Mouse (Mus musculus) heart, embryonic 10.5 days (tissue): ENCODE results near the gene Uqcr11. TPM values are rescaled to one million over a fixed set of nuclear protein-coding genes. Genes with fewer than 3 reads are reported as not detected.

Experiments used
- DNase-seq: peaks from one replicate; pipeline ENCODE4 v3.0.0-alpha.2; 2017; ENCODE audit warnings: low spot score
- H3K27ac ChIP-seq: fragments of 300-500 bp; sonication (generic); 2 replicates; pipeline ENCODE4 v1.5.1; 2016; ENCODE audit warnings: mild to moderate bottlenecking
- H3K27me3 ChIP-seq: fragments of 300-500 bp; sonication (generic); 2 replicates; pipeline ENCODE4 v1.6.1; 2016; ENCODE audit warnings: mild to moderate bottlenecking; ENCODE audit not compliant: poor library complexity, insufficient read depth, severe bottlenecking
- H3K36me3 ChIP-seq: fragments of 300-500 bp; sonication (generic); 2 replicates; pipeline ENCODE4 v1.6.1; 2016; ENCODE audit warnings: mild to moderate bottlenecking, moderate library complexity
- H3K4me1 ChIP-seq: fragments of 300-500 bp; sonication (generic); 2 replicates; pipeline ENCODE4 v1.6.1; 2016; ENCODE audit warnings: mild to moderate bottlenecking
- H3K4me3 ChIP-seq: fragments of 300-500 bp; sonication (generic); 2 replicates; pipeline ENCODE4 v1.5.1; 2016; ENCODE audit warnings: mild to moderate bottlenecking, moderate library complexity
- H3K9me3 ChIP-seq: fragments of 300-500 bp; sonication (generic); 2 replicates; pipeline ENCODE4 v1.6.1; 2016; ENCODE audit warnings: mild to moderate bottlenecking, moderate library complexity
- WGBS: fragments of 180-500 bp; shearing (Covaris S2); methylation state at CpG from one replicate; pipeline ENCODE4 v1.1.7; 2016; 5-methylcytosine and 5-hydroxymethylcytosine counted together
- polyA plus RNA-seq: library from polyadenylated mRNA; unstranded; fragments of >200 nt; fragmentation: Nextera tagmentation; extraction: Ambion mirVana; gene quantifications from 2 replicates; pipeline ENCODE4 v1.2.1, GENCODE M21; 2016

The Uqcr11 gene
- polyA plus RNA-seq, 1 experiment from 2014 or later = 973 TPM

- H3K4me1 ChIP-seq = peaks cover 47% of the 10 kb centered on the region
- WGBS = 94% methylated on average over 4 of the region's 4 CpGs
- DNase-seq = no peak
- H3K36me3 ChIP-seq = peaks cover 41% of the 10 kb centered on the region
- H3K27ac ChIP-seq = no peak overlapping the region
- H3K4me3 ChIP-seq = peak overlapping the region; percentile 8; the same call in 1 of the 2 replicates
- no peaks in the 10 kb centered on the region for H3K27me3 ChIP-seq
- H3K9me3 ChIP-seq = no peaks in the 10 kb centered on the region; the same call in 1 of the 2 replicates
Observed at GRCm38 (mm10) chr10:80403044-80403692, 3.5 kb downstream of the Uqcr11 start.

GRCm38 (mm10) chr10:80400704-80401161 is 5.9 kb downstream of the Uqcr11 start:
- no peaks in the 10 kb centered on the region; the same call in 1 of the 2 replicates for H3K9me3 ChIP-seq
- peak overlapping the region; percentile 89 for H3K4me3 ChIP-seq
- H3K27me3 ChIP-seq = no peaks in the 10 kb centered on the region
- H3K36me3 ChIP-seq = peaks cover 61% of the 10 kb centered on the region
- no peak for DNase-seq
- peaks cover 46% of the 10 kb centered on the region for H3K4me1 ChIP-seq
- WGBS = 74% methylated on average over 4 of the region's 4 CpGs
- peak overlapping the region; percentile 99 for H3K27ac ChIP-seq

- peaks cover 40% of the 10 kb centered on the region for H3K4me1 ChIP-seq
- no peak for DNase-seq
- peak overlapping the region; percentile 99 for H3K27ac ChIP-seq
- 12% methylated on average over 17 of the region's 17 CpGs for WGBS
- H3K9me3 ChIP-seq = no peaks in the 10 kb centered on the region; the same call in 1 of the 2 replicates
- H3K27me3 ChIP-seq = no peaks in the 10 kb centered on the region
- H3K36me3 ChIP-seq = peaks cover 64% of the 10 kb centered on the region
- H3K4me3 ChIP-seq = peak overlapping the region; percentile 89
Observed at GRCm38 (mm10) chr10:80399973-80400703, 6.5 kb downstream of the Uqcr11 start.

- peak; percentile 100 for DNase-seq
- peak within 1 kb of the TSS; percentile 99 for H3K27ac ChIP-seq
- under 1% methylated on average over 82 of the region's 82 CpGs for WGBS
- H3K4me1 ChIP-seq = peaks cover 36% of the 10 kb centered on the region
- peak within 1 kb of the TSS; percentile 89 for H3K4me3 ChIP-seq
- H3K27me3 ChIP-seq = no peaks in the 10 kb centered on the region
- no peaks in the 10 kb centered on the region; the same call in 1 of the 2 replicates for H3K9me3 ChIP-seq
- H3K36me3 ChIP-seq = peaks cover 65% of the 10 kb centered on the region
Observed at GRCm38 (mm10) chr10:80399191-80399972, 7.2 kb downstream of the Uqcr11 start, which contains the start of gene Mbd3. Gene Mbd3, minus strand, starts transcription at chr10:80399550.

GRCm38 (mm10) chr10:80398719-80399190 is 7.9 kb downstream of the Uqcr11 start:
- Histone ChIP-seq H3K27me3 (no peaks in the 10 kb centered on the region), H3K36me3 (peaks cover 65% of the 10 kb centered on the region), H3K4me3 (peak overlapping the region; percentile 89), H3K9me3 (no peaks in the 10 kb centered on the region; the same call in 1 of the 2 replicates), H3K4me1 (peaks cover 40% of the 10 kb centered on the region), H3K27ac (peak overlapping the region; percentile 99)
- peak; percentile 99 for DNase-seq
- under 1% methylated on average over 59 of the region's 59 CpGs for WGBS

- WGBS = 10% methylated on average over 1 of the region's 1 CpGs
- H3K27me3 ChIP-seq = no peaks in the 10 kb centered on the region
- H3K4me1 ChIP-seq = peaks cover 41% of the 10 kb centered on the region
- H3K27ac ChIP-seq = peak overlapping the region; percentile 99
- H3K36me3 ChIP-seq = peaks cover 65% of the 10 kb centered on the region
- peak overlapping the region; percentile 89 for H3K4me3 ChIP-seq
- no peaks in the 10 kb centered on the region for H3K9me3 ChIP-seq
- no peak for DNase-seq
Observed at GRCm38 (mm10) chr10:80398174-80398535, 8.5 kb downstream of the Uqcr11 start.

GRCm38 (mm10) chr10:80397524-80398173 is 9.0 kb downstream of the Uqcr11 start:
- no peak for DNase-seq
- Histone ChIP-seq H3K9me3 (no peaks in the 10 kb centered on the region), H3K27me3 (no peaks in the 10 kb centered on the region), H3K4me1 (peaks cover 41% of the 10 kb centered on the region), H3K36me3 (peaks cover 65% of the 10 kb centered on the region), H3K4me3 (peak overlapping the region; percentile 89), H3K27ac (peak overlapping the region; percentile 99)
- 64% methylated on average over 8 of the region's 8 CpGs for WGBS

GRCm38 (mm10) chr10:80396822-80397523 is 9.7 kb downstream of the Uqcr11 start:
- peaks cover 41% of the 10 kb centered on the region for H3K4me1 ChIP-seq
- H3K4me3 ChIP-seq = peak overlapping the region; percentile 89
- peak overlapping the region; percentile 99 for H3K27ac ChIP-seq
- no peak for DNase-seq
- H3K9me3 ChIP-seq = no peaks in the 10 kb centered on the region
- H3K36me3 ChIP-seq = peaks cover 65% of the 10 kb centered on the region
- no peaks in the 10 kb centered on the region for H3K27me3 ChIP-seq
- WGBS = 91% methylated on average over 11 of the region's 11 CpGs

GRCm38 (mm10) chr10:80395025-80395627 is 11.5 kb downstream of the Uqcr11 start:
- Histone ChIP-seq H3K36me3 (peaks cover 76% of the 10 kb centered on the region), H3K4me1 (peaks cover 29% of the 10 kb centered on the region), H3K9me3 (no peaks in the 10 kb centered on the region)

GRCm38 (mm10) chr10:80392687-80393086 is 13.9 kb downstream of the Uqcr11 start:
- Histone ChIP-seq H3K27ac (no peak overlapping the region), H3K9me3 (no peaks in the 10 kb centered on the region), H3K4me1 (peaks cover 27% of the 10 kb centered on the region), H3K4me3 (no peak overlapping the region), H3K27me3 (no peaks in the 10 kb centered on the region), H3K36me3 (peaks cover 78% of the 10 kb centered on the region)
- DNase-seq = no peak
- WGBS = 91% methylated on average over 5 of the region's 5 CpGs

More at GRCm38 (mm10) chr10:80395025-80395627, 11.5 kb downstream of the Uqcr11 start:
- no peaks in the 10 kb centered on the region for H3K27me3 ChIP-seq
- whole genome bisulfite sequencing = 95% methylated on average over 35 of the region's 35 CpGs
- no peak for DNase-seq
- H3K4me3 ChIP-seq = 0 out of 2 replicates have a peak overlapping the region, but pooled peaks have one; percentile 15
- H3K27ac ChIP-seq = no peak overlapping the region

- H3K4me1 ChIP-seq = peaks cover 30% of the 10 kb centered on the region
- no peak for DNase-seq
- no peaks in the 10 kb centered on the region for H3K27me3 ChIP-seq
- peaks cover 60% of the 10 kb centered on the region for H3K36me3 ChIP-seq
- no peak overlapping the region for H3K27ac ChIP-seq
- no peaks in the 10 kb centered on the region for H3K9me3 ChIP-seq
- H3K4me3 ChIP-seq = no peak overlapping the region
- WGBS = 87% methylated on average over 9 of the region's 9 CpGs
Observed at GRCm38 (mm10) chr10:80390697-80391096, 15.9 kb downstream of the Uqcr11 start.
